Mouse (Mus musculus) intestine, postnatal 0 days (tissue): ENCODE measurements around the gene Eef1akmt3. TPM values are rescaled to one million over a fixed set of nuclear protein-coding genes. Genes with fewer than 3 reads are reported as not detected.

Experiments used
- ATAC-seq: fragments of 200-750 bp; cut with Nextera tagmentation; 2 replicates; pipeline ENCODE4 v1.8.0; 2017; ENCODE audit warnings: mild to moderate bottlenecking, moderate TSS enrichment, moderate library complexity
- H3K27ac ChIP-seq: fragments of 300-500 bp; sonication (generic); 2 replicates; pipeline ENCODE4 v1.5.1; 2014; ENCODE audit warnings: mild to moderate bottlenecking, low read depth, low read length, moderate library complexity
- H3K27me3 ChIP-seq: fragments of 300-500 bp; sonication (generic); replicated peaks from 2 replicates; pipeline ENCODE4 v1.6.1; 2014; ENCODE audit warnings: low read length, mixed read lengths; ENCODE audit not compliant: control insufficient read depth, insufficient read depth
- H3K36me3 ChIP-seq: fragments of 300-500 bp; sonication (generic); 2 replicates; pipeline ENCODE4 v1.6.1; 2014; ENCODE audit warnings: mild to moderate bottlenecking, moderate library complexity; ENCODE audit not compliant: control insufficient read depth, insufficient read depth
- H3K4me1 ChIP-seq: fragments of 300-500 bp; sonication (generic); replicated peaks from 2 replicates; pipeline ENCODE4 v1.6.1; 2014; ENCODE audit warnings: antibody characterized with exemption, low read length, mixed read lengths; ENCODE audit not compliant: control insufficient read depth, insufficient read depth
- H3K4me2 ChIP-seq: fragments of 300-500 bp; sonication (generic); replicated peaks from 2 replicates; pipeline ENCODE4 v1.6.1; 2014; ENCODE audit warnings: low read depth, mild to moderate bottlenecking, moderate library complexity
- H3K4me3 ChIP-seq: fragments of 300-500 bp; sonication (generic); 2 replicates; pipeline ENCODE4 v1.5.1; 2014; ENCODE audit warnings: low read depth, low read length
- H3K9ac ChIP-seq: fragments of 300-500 bp; sonication (generic); 2 replicates; pipeline ENCODE4 v1.6.1; 2014; ENCODE audit warnings: mild to moderate bottlenecking, low read depth, low read length
- H3K9me3 ChIP-seq: fragments of 300-500 bp; sonication (generic); 2 replicates; pipeline ENCODE4 v1.6.1; 2016; ENCODE audit warnings: mixed run types; ENCODE audit not compliant: control insufficient read depth
- CTCF ChIP-seq: sonication (generic); IDR thresholded peaks from 2 replicates; pipeline ENCODE4 v1.5.1; 2016; ENCODE audit warnings: low read depth, mild to moderate bottlenecking, control low read depth, antibody characterized with exemption, moderate library complexity
- WGBS: fragments of 180-500 bp; shearing (Covaris S2); extraction: QIAGEN DNeasy Blood & Tissue Kit; methylation state at CpG from one replicate; pipeline ENCODE4 v1.1.7; 2014; 5-methylcytosine and 5-hydroxymethylcytosine counted together
- polyA plus RNA-seq: library from polyadenylated mRNA; unstranded; fragments of >200 nt; fragmentation: Nextera tagmentation; extraction: Ambion mirVana; gene quantifications from 2 replicates; pipeline ENCODE4 v1.2.1, GENCODE M21; 2015

The Eef1akmt3 gene
- polyA plus RNA-seq, result 0.16 and 0.17 TPM in 2 replicates

DNA sequence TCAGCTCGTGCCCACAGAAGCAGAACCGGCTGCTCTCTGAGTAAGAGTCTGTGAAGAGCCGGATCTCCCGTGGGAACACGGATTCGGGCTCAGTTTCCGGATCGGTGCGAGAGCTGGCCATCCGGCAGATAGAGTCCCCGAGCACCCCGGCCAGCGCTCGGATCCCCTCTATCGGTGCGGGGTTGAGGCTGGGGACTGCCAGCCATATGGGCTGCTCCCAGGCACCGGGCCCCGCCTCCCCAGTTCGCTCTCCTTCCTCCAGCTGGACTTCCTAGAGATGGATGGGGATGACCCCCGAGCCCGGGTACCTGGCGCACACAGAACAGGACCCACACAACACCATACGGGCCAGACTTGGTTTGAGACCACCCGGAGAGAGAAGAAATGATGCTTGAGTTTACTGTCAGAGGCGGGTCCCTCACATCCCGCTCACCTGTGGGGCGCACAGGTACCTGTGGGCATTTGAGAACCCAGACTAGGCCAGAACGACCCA lies at the start of gene Eef1akmt3, which contains the start of gene Mettl1:
Gene Eef1akmt3, minus strand, starts transcription at position 240 of the 493 bp plus-strand sequence.
Gene Mettl1, plus strand, starts transcription at position 141 of the 493 bp plus-strand sequence.
- under 1% methylated on average over 28 of the region's 28 CpGs for WGBS
- no peak for TF ChIP-seq CTCF
- ATAC-seq, result peak; percentile 41
- Histone ChIP-seq H3K9ac (peak within 1 kb of the TSS; percentile 54), H3K36me3 (peaks cover 10% of the 10 kb centered on the region), H3K4me1 (no peaks in the 10 kb centered on the region; the same call in 1 of the 2 replicates), H3K4me2 (peak within 1 kb of the TSS; percentile 99), H3K27ac (no peak within 1 kb of the TSS), H3K9me3 (no peaks in the 10 kb centered on the region), H3K27me3 (no peaks in the 10 kb centered on the region), H3K4me3 (peak within 1 kb of the TSS; percentile 93)

GRCm38 (mm10) chr10:127090560-127091411 lies 49.5 kb upstream of the Eef1akmt3 start:
- Histone ChIP-seq H3K9me3 (no peaks in the 10 kb centered on the region), H3K27ac (no peak overlapping the region), H3K27me3 (peaks cover 48% of the 10 kb centered on the region), H3K4me3 (peak overlapping the region; percentile 25), H3K4me1 (no peaks in the 10 kb centered on the region; the same call in 1 of the 2 replicates), H3K4me2 (peak overlapping the region; percentile 45), H3K36me3 (peaks cover 11% of the 10 kb centered on the region; the same call in 1 of the 2 replicates), H3K9ac (no peak overlapping the region)
- ATAC-seq, result no peak; the same call in 1 of the 2 replicates
- WGBS, result 10% methylated on average over 57 of the region's 57 CpGs
- no peak for TF ChIP-seq CTCF

GRCm38 (mm10) chr10:127085633-127086032 lies 44.3 kb upstream of the Eef1akmt3 start:
- WGBS, result 55% methylated on average over 6 of the region's 6 CpGs
- TF ChIP-seq CTCF, result peak; percentile 36; the same call in 1 of the 2 replicates

GRCm38 (mm10) chr10:127085052-127085451 lies 43.7 kb upstream of the Eef1akmt3 start:
- Histone ChIP-seq H3K36me3 (no peaks in the 10 kb centered on the region), H3K27me3 (peaks cover 66% of the 10 kb centered on the region), H3K9me3 (no peaks in the 10 kb centered on the region), H3K4me3 (no peak overlapping the region), H3K4me2 (no peak overlapping the region), H3K27ac (no peak overlapping the region), H3K9ac (no peak overlapping the region), H3K4me1 (peaks cover 5% of the 10 kb centered on the region; the same call in 1 of the 2 replicates)
- no peak for TF ChIP-seq CTCF
- 76% methylated on average over 9 of the region's 9 CpGs for WGBS
- ATAC-seq, result no peak

More at GRCm38 (mm10) chr10:127085633-127086032, 44.3 kb upstream of the Eef1akmt3 start:
- no peak for ATAC-seq
- Histone ChIP-seq H3K4me2 (no peak overlapping the region), H3K4me1 (peaks cover 5% of the 10 kb centered on the region; the same call in 1 of the 2 replicates), H3K27ac (no peak overlapping the region), H3K9me3 (no peaks in the 10 kb centered on the region), H3K9ac (no peak overlapping the region), H3K4me3 (no peak overlapping the region), H3K27me3 (peaks cover 66% of the 10 kb centered on the region), H3K36me3 (no peaks in the 10 kb centered on the region)

GRCm38 (mm10) chr10:127083915-127084306 lies 42.6 kb upstream of the Eef1akmt3 start:
- Histone ChIP-seq H3K4me3 (no peak overlapping the region), H3K27me3 (peaks cover 66% of the 10 kb centered on the region), H3K27ac (no peak overlapping the region), H3K9me3 (no peaks in the 10 kb centered on the region), H3K36me3 (no peaks in the 10 kb centered on the region), H3K4me2 (no peak overlapping the region), H3K9ac (no peak overlapping the region), H3K4me1 (peaks cover 5% of the 10 kb centered on the region; the same call in 1 of the 2 replicates)
- ATAC-seq, result no peak
- peak; percentile 17; the same call in 1 of the 2 replicates for TF ChIP-seq CTCF
- WGBS, result 23% methylated on average over 5 of the region's 5 CpGs

GRCm38 (mm10) chr10:127083292-127083914 lies 42.1 kb upstream of the Eef1akmt3 start:
- Histone ChIP-seq H3K27ac (0 out of 2 replicates have a peak overlapping the region, but pooled peaks have one; percentile 7), H3K4me1 (peaks cover 5% of the 10 kb centered on the region; the same call in 1 of the 2 replicates), H3K36me3 (no peaks in the 10 kb centered on the region), H3K9me3 (no peaks in the 10 kb centered on the region), H3K27me3 (peaks cover 70% of the 10 kb centered on the region), H3K9ac (no peak overlapping the region), H3K4me3 (no peak overlapping the region), H3K4me2 (no peak overlapping the region)
- 0 out of 2 replicates have a peak, but pooled peaks have one; percentile 7 for TF ChIP-seq CTCF
- WGBS, result 31% methylated on average over 8 of the region's 8 CpGs
- ATAC-seq, result no peak
